Mouse (Mus musculus): Measurements from ENCODE around the gene Grin2d. TPM values are rescaled to one million over a fixed set of nuclear protein-coding genes. Genes with fewer than 3 reads are reported as not detected.

The Grin2d gene
- polyA plus RNA-seq, 1 experiment from 2014 or later = 0.75 TPM

DNA sequence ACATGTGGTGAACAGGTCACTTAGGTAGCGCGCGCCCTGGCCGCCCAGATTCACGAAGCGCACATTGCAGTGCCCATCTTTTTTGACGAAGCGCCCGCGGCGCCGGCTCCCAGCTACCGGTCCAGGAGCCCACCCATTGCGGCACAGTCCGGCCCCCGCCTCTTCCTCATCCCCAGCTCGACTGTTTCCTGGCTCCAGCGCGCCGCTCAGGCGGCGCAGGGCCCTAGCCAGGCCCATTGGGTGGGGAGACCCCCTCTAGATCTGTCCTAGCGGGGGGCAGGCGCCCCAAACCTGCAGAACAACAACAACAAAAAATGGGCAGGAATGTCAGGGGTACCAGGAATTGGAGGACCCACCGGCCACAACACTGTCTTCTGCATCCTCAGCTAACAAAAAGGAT is 58.3 kb downstream of the Grin2d start:
- Histone ChIP-seq H3K9me3 (ENCODE audit: low read length) (no peaks in the 10 kb centered on the region), H3K27me3 (replicated peaks; ENCODE audit: insufficient read depth, low read length) (no peaks in the 10 kb centered on the region), H3K9ac (replicated peaks; ENCODE audit: low read depth) (no peak overlapping the region), H3K4me3 (ENCODE audit: low read depth, low read length) (no peak overlapping the region), H3K4me1 (ENCODE audit: insufficient read depth, low read depth, low read length) (no peaks in the 10 kb centered on the region), H3K27ac (ENCODE audit: low read length) (no peak overlapping the region), H3K4me2 (replicated peaks; ENCODE audit: low read depth, low read length) (0 out of 2 replicates have a peak overlapping the region, but pooled peaks have one; percentile 19), H3K36me3 (ENCODE audit: insufficient read depth, low read length) (no peaks in the 10 kb centered on the region)
- DNase-seq (ENCODE audit: low spot score) (no peak), ATAC-seq (peak; percentile 33; the same call in 1 of the 2 replicates)
- TF ChIP-seq EP300 (IDR thresholded peaks at IDR 0.05) (no peak), CTCF (IDR thresholded peaks at IDR 0.05) (no peak)
- 15% methylated on average over 25 of the region's 25 CpGs for WGBS

DNA sequence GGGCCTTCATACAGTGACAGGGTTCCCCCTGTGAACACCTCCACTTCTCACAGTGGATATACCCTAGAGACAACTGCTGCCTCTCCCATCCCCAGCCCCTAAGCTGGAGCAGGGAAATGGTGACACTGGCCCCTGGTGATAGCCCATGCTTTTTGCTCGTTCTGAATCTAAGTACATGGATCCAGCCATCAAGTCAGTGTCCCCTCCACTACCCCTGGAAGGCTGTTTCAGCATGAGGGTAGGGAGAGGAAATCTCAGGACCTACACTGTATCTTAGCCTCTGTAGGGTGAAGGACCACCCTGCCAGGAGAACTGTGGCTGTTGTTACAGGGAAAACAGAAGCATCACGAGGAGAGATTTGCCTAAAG is 62.2 kb downstream of the Grin2d start:
- Histone ChIP-seq H3K27ac (ENCODE audit: low read length) (no peak overlapping the region), H3K9ac (replicated peaks; ENCODE audit: low read depth) (no peak overlapping the region), H3K9me3 (ENCODE audit: low read length) (no peaks in the 10 kb centered on the region), H3K4me3 (ENCODE audit: low read depth, low read length) (no peak overlapping the region), H3K36me3 (ENCODE audit: insufficient read depth, low read length) (peaks cover 11% of the 10 kb centered on the region), H3K4me1 (ENCODE audit: insufficient read depth, low read depth, low read length) (peaks cover 5% of the 10 kb centered on the region; the same call in 1 of the 2 replicates), H3K4me2 (replicated peaks; ENCODE audit: low read depth, low read length) (no peak overlapping the region), H3K27me3 (replicated peaks; ENCODE audit: insufficient read depth, low read length) (no peaks in the 10 kb centered on the region)
- 69% methylated on average over 2 of the region's 2 CpGs for WGBS
- TF ChIP-seq CTCF (IDR thresholded peaks at IDR 0.05) = no peak
- no peak for TF ChIP-seq EP300 (IDR thresholded peaks at IDR 0.05)
- DNase-seq (ENCODE audit: low spot score) (no peak), ATAC-seq (no peak)

DNA sequence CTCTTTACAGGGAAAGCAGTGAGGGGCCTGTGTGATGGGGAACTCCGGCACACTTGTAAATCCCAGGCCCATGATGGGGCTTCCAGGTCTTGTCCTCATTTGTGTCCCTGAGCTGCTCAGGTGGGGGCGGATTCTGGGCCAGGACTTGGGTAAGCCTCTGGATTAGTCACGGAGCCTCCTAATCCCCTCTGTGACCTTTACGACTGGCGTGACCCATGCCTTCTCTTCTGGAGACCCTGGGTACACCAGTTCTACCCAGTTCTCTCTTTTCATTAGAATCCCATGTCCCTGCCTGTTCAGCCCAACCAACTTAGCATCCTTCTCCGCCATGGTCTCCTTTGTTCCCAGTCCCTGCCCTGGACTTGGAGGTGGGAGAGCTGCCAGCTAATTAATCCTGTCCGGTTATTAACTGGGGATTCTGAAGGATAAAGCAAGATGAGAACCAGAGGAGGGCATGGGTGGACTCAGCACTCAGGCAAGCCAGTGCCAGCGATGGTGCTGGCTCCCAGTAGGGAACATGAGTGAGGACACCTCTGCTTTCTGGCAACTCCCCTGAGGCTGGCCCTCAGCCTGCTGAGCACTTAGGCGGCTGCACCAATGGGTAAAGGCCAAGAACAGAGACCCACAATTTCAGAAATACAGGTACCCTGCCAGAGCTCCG is 62.7 kb downstream of the Grin2d start:
- Histone ChIP-seq H3K9ac (replicated peaks; ENCODE audit: low read depth) (no peak overlapping the region), H3K36me3 (ENCODE audit: insufficient read depth, low read length) (peaks cover 16% of the 10 kb centered on the region), H3K27ac (ENCODE audit: low read length) (no peak overlapping the region), H3K27me3 (replicated peaks; ENCODE audit: insufficient read depth, low read length) (no peaks in the 10 kb centered on the region), H3K9me3 (ENCODE audit: low read length) (no peaks in the 10 kb centered on the region), H3K4me3 (ENCODE audit: low read depth, low read length) (no peak overlapping the region), H3K4me1 (ENCODE audit: insufficient read depth, low read depth, low read length) (peaks cover 5% of the 10 kb centered on the region; the same call in 1 of the 2 replicates), H3K4me2 (replicated peaks; ENCODE audit: low read depth, low read length) (no peak overlapping the region)
- DNase-seq (ENCODE audit: low spot score) = no peak
- TF ChIP-seq EP300 (IDR thresholded peaks at IDR 0.05) = no peak
- 69% methylated on average over 10 of the region's 10 CpGs for WGBS
- no peak for ATAC-seq

DNA sequence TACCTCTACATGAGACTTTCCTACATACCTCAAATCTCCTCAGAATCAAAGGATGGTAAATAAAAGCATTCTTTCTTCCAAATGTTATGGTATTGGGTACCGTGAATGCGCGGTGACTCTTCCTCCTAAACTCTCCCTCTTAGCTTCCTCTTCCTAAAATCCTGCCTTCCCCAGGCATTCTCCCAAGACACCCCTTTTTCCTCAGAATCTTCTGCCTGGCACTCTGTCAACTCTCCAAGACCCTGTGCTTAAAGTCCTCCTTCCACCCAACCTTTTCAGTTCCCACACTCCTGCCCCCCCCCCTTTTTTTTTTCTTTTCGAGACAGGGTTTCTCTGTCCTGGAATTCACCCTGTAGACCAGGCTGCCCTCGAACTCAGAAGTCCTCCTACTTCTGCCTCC is 63.3 kb downstream of the Grin2d start:
- Histone ChIP-seq H3K27ac (ENCODE audit: low read length) (no peak overlapping the region), H3K36me3 (ENCODE audit: insufficient read depth, low read length) (peaks cover 22% of the 10 kb centered on the region), H3K4me3 (ENCODE audit: low read depth, low read length) (0 out of 2 replicates have a peak overlapping the region, but pooled peaks have one; percentile 8), H3K4me1 (ENCODE audit: insufficient read depth, low read depth, low read length) (peaks cover 5% of the 10 kb centered on the region; the same call in 1 of the 2 replicates), H3K27me3 (replicated peaks; ENCODE audit: insufficient read depth, low read length) (no peaks in the 10 kb centered on the region), H3K9ac (replicated peaks; ENCODE audit: low read depth) (no peak overlapping the region), H3K9me3 (ENCODE audit: low read length) (no peaks in the 10 kb centered on the region), H3K4me2 (replicated peaks; ENCODE audit: low read depth, low read length) (peak overlapping the region; percentile 42)
- 1% methylated on average over 5 of the region's 5 CpGs for WGBS
- ATAC-seq (no peak), DNase-seq (ENCODE audit: low spot score) (no peak)
- TF ChIP-seq CTCF (IDR thresholded peaks at IDR 0.05) (no peak), EP300 (IDR thresholded peaks at IDR 0.05) (no peak)

DNA sequence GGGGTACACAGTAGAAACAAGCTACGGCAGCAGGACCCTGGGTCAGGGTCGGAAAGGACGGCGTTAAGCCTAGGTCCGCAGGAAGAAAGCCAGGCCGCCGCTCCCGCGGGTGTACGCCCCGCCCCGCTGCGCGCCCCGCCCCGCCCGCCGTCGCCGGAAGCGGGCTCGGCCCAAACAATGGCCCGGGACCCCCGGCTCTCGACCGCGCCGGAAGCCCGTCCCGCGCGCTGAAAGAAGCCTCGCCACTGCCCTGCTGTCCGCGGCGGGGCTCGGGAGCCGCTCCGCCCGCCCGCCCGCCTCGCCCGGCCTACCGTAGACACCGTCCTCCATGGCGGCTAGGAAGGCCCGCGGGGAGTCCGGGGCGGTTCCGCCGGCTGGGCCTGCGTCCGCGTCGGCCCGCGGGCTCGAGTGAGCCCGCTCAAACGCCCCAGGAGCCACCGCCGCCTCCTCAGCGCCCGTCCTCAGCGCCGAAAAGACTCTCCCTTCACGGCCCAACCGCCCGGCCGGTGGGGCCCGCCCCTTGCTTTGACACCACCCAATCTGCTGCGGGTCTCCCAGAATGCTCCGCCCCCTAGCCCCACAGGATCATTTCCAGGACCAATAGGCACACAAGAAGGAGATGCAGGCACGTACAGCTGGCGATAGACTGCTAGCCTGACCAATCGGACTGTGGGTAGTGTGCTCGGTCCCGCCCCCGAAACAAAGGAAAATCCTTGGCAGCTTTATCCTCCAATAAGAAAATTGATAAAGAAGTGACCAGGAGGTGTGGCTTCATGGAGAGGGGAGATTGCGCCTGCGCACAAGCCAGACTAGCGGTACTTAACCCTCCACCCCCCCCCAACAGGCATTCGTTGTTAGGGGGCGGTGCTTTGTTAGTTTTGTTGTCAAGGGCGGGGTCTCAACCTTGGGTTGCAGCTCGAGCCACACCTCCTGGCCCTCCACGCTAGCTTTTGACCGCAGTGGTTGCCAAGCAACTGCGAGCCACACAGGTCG is 64.1 kb downstream of the Grin2d start, which contains the start of gene Cyth2:
Gene Cyth2 (minus strand): TSS at position 795 of the 993 bp plus-strand sequence.
- WGBS = under 1% methylated on average over 57 of the region's 92 CpGs
- H3K9me3 ChIP-seq (ENCODE audit: low read length) = no peaks in the 10 kb centered on the region
- H3K4me1 ChIP-seq (ENCODE audit: insufficient read depth, low read depth, low read length) = peaks cover 5% of the 10 kb centered on the region; the same call in 1 of the 2 replicates
- peak within 1 kb of the TSS; percentile 89 for H3K4me2 ChIP-seq (replicated peaks; ENCODE audit: low read depth, low read length)
- peaks cover 30% of the 10 kb centered on the region for H3K36me3 ChIP-seq (ENCODE audit: insufficient read depth, low read length)
- peak; percentile 100 for DNase-seq (ENCODE audit: low spot score)
- H3K9ac ChIP-seq (replicated peaks; ENCODE audit: low read depth) = peak within 1 kb of the TSS; percentile 98
- H3K4me3 ChIP-seq (ENCODE audit: low read depth, low read length) = peak within 1 kb of the TSS; percentile 99
- peak; percentile 99 for ATAC-seq
- H3K27me3 ChIP-seq (replicated peaks; ENCODE audit: insufficient read depth, low read length) = no peaks in the 10 kb centered on the region
- 0 out of 2 replicates have a peak, but pooled peaks have one; percentile 2 for TF ChIP-seq CTCF (IDR thresholded peaks at IDR 0.05)
- TF ChIP-seq EP300 (IDR thresholded peaks at IDR 0.05) = no peak
- peak within 1 kb of the TSS; percentile 100 for H3K27ac ChIP-seq (ENCODE audit: low read length)

DNA sequence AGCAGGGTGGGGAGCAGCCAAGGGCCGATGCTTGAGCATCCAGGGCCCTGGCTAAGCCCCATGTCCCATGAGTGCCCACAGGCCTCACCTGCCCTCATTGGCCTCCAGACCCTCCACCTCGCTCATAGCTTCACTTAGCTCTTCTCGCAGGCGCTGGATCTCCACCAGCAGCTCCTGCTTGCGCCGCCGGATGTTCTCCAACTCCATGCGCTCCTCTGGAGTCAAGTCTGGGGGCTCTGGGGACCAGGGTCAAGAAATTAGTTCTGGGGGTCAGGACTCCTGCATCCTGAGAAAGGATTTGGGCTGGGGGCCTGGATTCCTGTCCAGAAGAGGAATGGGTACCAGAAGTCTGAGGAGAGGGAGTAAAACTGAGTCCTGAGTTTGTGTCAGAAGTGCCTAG is 65.3 kb downstream of the Grin2d start:
- TF ChIP-seq CTCF (IDR thresholded peaks at IDR 0.05) (no peak), EP300 (IDR thresholded peaks at IDR 0.05) (no peak)
- H3K36me3 ChIP-seq (ENCODE audit: insufficient read depth, low read length) = peaks cover 41% of the 10 kb centered on the region
- peaks cover 5% of the 10 kb centered on the region; the same call in 1 of the 2 replicates for H3K4me1 ChIP-seq (ENCODE audit: insufficient read depth, low read depth, low read length)
- ATAC-seq (no peak), DNase-seq (ENCODE audit: low spot score) (no peak)
- no peaks in the 10 kb centered on the region for H3K27me3 ChIP-seq (replicated peaks; ENCODE audit: insufficient read depth, low read length)
- H3K27ac ChIP-seq (ENCODE audit: low read length) = no peak overlapping the region
- H3K9ac ChIP-seq (replicated peaks; ENCODE audit: low read depth) = peak overlapping the region; percentile 98
- peak overlapping the region; percentile 89 for H3K4me2 ChIP-seq (replicated peaks; ENCODE audit: low read depth, low read length)
- peak overlapping the region; percentile 99; the same call in 1 of the 2 replicates for H3K4me3 ChIP-seq (ENCODE audit: low read depth, low read length)
- no peaks in the 10 kb centered on the region for H3K9me3 ChIP-seq (ENCODE audit: low read length)
- 74% methylated on average over 8 of the region's 8 CpGs for WGBS

Data from lung, postnatal 0 days (tissue).